Mouse (Mus musculus): ENCODE results near the gene Podxl. TPM values are rescaled to one million over a fixed set of nuclear protein-coding genes. Genes with fewer than 3 reads are reported as not detected.
A peak's percentile ranks its signal among the peaks of the same experiment; 100 is the strongest.
"Not testable (repeated sequence)": the region's sequence is repeated elsewhere in the genome, so short reads cannot be mapped to it uniquely, and the experiment has no call there.

The Podxl gene
- polyA plus RNA-seq, 1 experiment from 2014 or later, result 7.8 TPM

GRCm38 (mm10) chr6:31564901-31565391 lies 1.2 kb upstream of the Podxl start:
- H3K27ac ChIP-seq, result no peak overlapping the region
- 6% methylated on average over 17 of the region's 17 CpGs for WGBS
- ATAC-seq (ENCODE audit: insufficient number of reproducible peaks, low FRiP score, low TSS enrichment, low read depth), result no peak

GRCm38 (mm10) chr6:31564182-31564531 lies 376 bp upstream of the Podxl start:
- Histone ChIP-seq H3K4me3 (peak overlapping the region; percentile 59), H3K27me3 (peaks cover 78% of the 10 kb centered on the region), H3K27ac (no peak overlapping the region), H3K4me2 (peak overlapping the region; percentile 97), H3K9ac (peak overlapping the region; percentile 45; the same call in 1 of the 2 replicates), H3K9me3 (no peaks in the 10 kb centered on the region), H3K4me1 (peaks cover 32% of the 10 kb centered on the region), H3K36me3 (no peaks in the 10 kb centered on the region)
- WGBS, result under 1% methylated on average over 18 of the region's 18 CpGs
- no peak for ATAC-seq (ENCODE audit: insufficient number of reproducible peaks, low FRiP score, low TSS enrichment, low read depth)

More at GRCm38 (mm10) chr6:31564901-31565391, 1.2 kb upstream of the Podxl start:
- H3K36me3 ChIP-seq, result no peaks in the 10 kb centered on the region
- no peaks in the 10 kb centered on the region for H3K9me3 ChIP-seq
- H3K4me3 ChIP-seq, result peak overlapping the region; percentile 12; the same call in 1 of the 2 replicates
- peak overlapping the region; percentile 97 for H3K4me2 ChIP-seq
- peaks cover 30% of the 10 kb centered on the region for H3K4me1 ChIP-seq
- no peak overlapping the region for H3K9ac ChIP-seq
- H3K27me3 ChIP-seq, result peaks cover 78% of the 10 kb centered on the region

GRCm38 (mm10) chr6:31562371-31563080 lies 1.3 kb downstream of the Podxl start:
- Histone ChIP-seq H3K9me3 (no peaks in the 10 kb centered on the region), H3K4me2 (peak overlapping the region; percentile 97), H3K4me3 (peak overlapping the region; percentile 59), H3K27me3 (peaks cover 76% of the 10 kb centered on the region), H3K9ac (no peak overlapping the region), H3K36me3 (no peaks in the 10 kb centered on the region), H3K4me1 (peaks cover 32% of the 10 kb centered on the region), H3K27ac (no peak overlapping the region)
- no peak for ATAC-seq (ENCODE audit: insufficient number of reproducible peaks, low FRiP score, low TSS enrichment, low read depth)
- 11% methylated on average over 16 of the region's 16 CpGs for WGBS

GRCm38 (mm10) chr6:31561948-31562347 lies 1.8 kb downstream of the Podxl start:
- H3K27ac ChIP-seq; H3K9me3 ChIP-seq; H3K36me3 ChIP-seq; H3K9ac ChIP-seq; ATAC-seq (ENCODE audit: insufficient number of reproducible peaks, low FRiP score, low TSS enrichment, low read depth): not testable (repeated sequence)
- peaks cover 71% of the 10 kb centered on the region for H3K27me3 ChIP-seq
- peaks cover 32% of the 10 kb centered on the region for H3K4me1 ChIP-seq
- 51% methylated on average over 3 of the region's 3 CpGs for WGBS
- H3K4me3 ChIP-seq, result peak overlapping the region; percentile 59; the same call in 1 of the 2 replicates
- peak overlapping the region; percentile 97; the same call in 1 of the 2 replicates for H3K4me2 ChIP-seq

GRCm38 (mm10) chr6:31560138-31560959 lies 3.4 kb downstream of the Podxl start:
- Histone ChIP-seq H3K27me3 (peaks cover 61% of the 10 kb centered on the region), H3K27ac (no peak overlapping the region), H3K4me2 (no peak overlapping the region), H3K9ac (no peak overlapping the region), H3K4me1 (peaks cover 32% of the 10 kb centered on the region), H3K9me3 (no peaks in the 10 kb centered on the region), H3K4me3 (no peak overlapping the region), H3K36me3 (no peaks in the 10 kb centered on the region)
- WGBS, result 21% methylated on average over 13 of the region's 13 CpGs
- no peak for ATAC-seq (ENCODE audit: insufficient number of reproducible peaks, low FRiP score, low TSS enrichment, low read depth)

- Histone ChIP-seq H3K9ac (no peak overlapping the region), H3K4me1 (0 out of 2 replicates have a peak, but pooled peaks cover 5% of the 10 kb centered on the region), H3K27ac (no peak overlapping the region), H3K27me3 (peaks cover 24% of the 10 kb centered on the region), H3K4me3 (no peak overlapping the region), H3K9me3 (no peaks in the 10 kb centered on the region), H3K4me2 (no peak overlapping the region), H3K36me3 (no peaks in the 10 kb centered on the region)
- no peak for ATAC-seq (ENCODE audit: insufficient number of reproducible peaks, low FRiP score, low TSS enrichment, low read depth)
- 73% methylated on average over 7 of the region's 7 CpGs for WGBS
Measured at GRCm38 (mm10) chr6:31556460-31557100, 7.2 kb downstream of the Podxl start.

- no peak for ATAC-seq (ENCODE audit: insufficient number of reproducible peaks, low FRiP score, low TSS enrichment, low read depth)
- Histone ChIP-seq H3K27ac (no peak overlapping the region), H3K9ac (no peak overlapping the region), H3K9me3 (no peaks in the 10 kb centered on the region), H3K36me3 (no peaks in the 10 kb centered on the region), H3K4me1 (peaks cover 10% of the 10 kb centered on the region; the same call in 1 of the 2 replicates), H3K4me2 (no peak overlapping the region), H3K27me3 (no peaks in the 10 kb centered on the region; the same call in 1 of the 2 replicates), H3K4me3 (no peak overlapping the region)
- 74% methylated on average over 22 of the region's 22 CpGs for WGBS
Measured at GRCm38 (mm10) chr6:31550876-31551532, 12.8 kb downstream of the Podxl start.

- no peak overlapping the region for H3K4me2 ChIP-seq
- no peaks in the 10 kb centered on the region for H3K36me3 ChIP-seq
- peaks cover 10% of the 10 kb centered on the region; the same call in 1 of the 2 replicates for H3K4me1 ChIP-seq
- H3K27ac ChIP-seq, result no peak overlapping the region
- 48% methylated on average over 5 of the region's 5 CpGs for WGBS
- peak; percentile 41; the same call in 1 of the 2 replicates for ATAC-seq (ENCODE audit: insufficient number of reproducible peaks, low FRiP score, low TSS enrichment, low read depth)
- H3K9me3 ChIP-seq, result no peaks in the 10 kb centered on the region
- H3K4me3 ChIP-seq, result no peak overlapping the region
- no peak overlapping the region for H3K9ac ChIP-seq
- no peaks in the 10 kb centered on the region; the same call in 1 of the 2 replicates for H3K27me3 ChIP-seq
Measured at GRCm38 (mm10) chr6:31549361-31550051, 14.3 kb downstream of the Podxl start.

GRCm38 (mm10) chr6:31544318-31544717 lies 19.5 kb downstream of the Podxl start:
- 0 out of 2 replicates have a peak, but pooled peaks have one; percentile 12 for ATAC-seq (ENCODE audit: insufficient number of reproducible peaks, low FRiP score, low TSS enrichment, low read depth)
- H3K4me3 ChIP-seq, result no peak overlapping the region
- H3K9ac ChIP-seq, result no peak overlapping the region
- 62% methylated on average over 4 of the region's 4 CpGs for WGBS
- H3K27me3 ChIP-seq, result no peaks in the 10 kb centered on the region
- H3K4me1 ChIP-seq, result peaks cover 4% of the 10 kb centered on the region; the same call in 1 of the 2 replicates
- H3K9me3 ChIP-seq, result no peaks in the 10 kb centered on the region
- H3K36me3 ChIP-seq, result no peaks in the 10 kb centered on the region
- no peak overlapping the region for H3K4me2 ChIP-seq
- no peak overlapping the region for H3K27ac ChIP-seq

- Histone ChIP-seq H3K9ac (no peak overlapping the region), H3K4me2 (no peak overlapping the region), H3K4me1 (no peaks in the 10 kb centered on the region), H3K36me3 (no peaks in the 10 kb centered on the region), H3K9me3 (no peaks in the 10 kb centered on the region), H3K27ac (no peak overlapping the region), H3K27me3 (no peaks in the 10 kb centered on the region), H3K4me3 (no peak overlapping the region)
- ATAC-seq (ENCODE audit: insufficient number of reproducible peaks, low FRiP score, low TSS enrichment, low read depth), result no peak
- WGBS, result 83% methylated on average over 6 of the region's 6 CpGs
Measured at GRCm38 (mm10) chr6:31540018-31540417, 23.8 kb downstream of the Podxl start.

- ATAC-seq (ENCODE audit: insufficient number of reproducible peaks, low FRiP score, low TSS enrichment, low read depth), result no peak
- Histone ChIP-seq H3K27me3 (no peaks in the 10 kb centered on the region), H3K27ac (no peak overlapping the region), H3K9me3 (no peaks in the 10 kb centered on the region), H3K4me3 (no peak overlapping the region), H3K36me3 (no peaks in the 10 kb centered on the region), H3K4me1 (no peaks in the 10 kb centered on the region), H3K9ac (no peak overlapping the region), H3K4me2 (no peak overlapping the region)
- 92% methylated on average over 1 of the region's 1 CpGs for WGBS
Measured at GRCm38 (mm10) chr6:31538112-31538511, 25.7 kb downstream of the Podxl start.

Measured in limb, embryonic 15.5 days (tissue).